Mouse (Mus musculus): ENCODE measurements around the gene Trim80. TPM values are rescaled to one million over a fixed set of nuclear protein-coding genes. Genes with fewer than 3 reads are reported as not detected.
A peak's percentile ranks its signal among the peaks of the same experiment; 100 is the strongest.

Gene Trim80
- polyA plus RNA-seq, 1 experiment from 2014 or later: not detected

- POLR2A ChIA-PET: interaction anchor here (0.6 to 0.9 kb wide), 2 partner anchors 27 to 42 kb away, joined by 3 read pairs; no protein-coding TSS in a partner anchor
- no peaks in the 10 kb centered on the region for H3K27me3 ChIP-seq
- DNase-seq (ENCODE audit: low read depth, low spot score) (no peak), ATAC-seq (no peak)
- TF ChIP-seq CTCF (IDR thresholded peaks at IDR 0.05): no peak
- in situ Hi-C loops (cut with MboI; ENCODE audit: low pct_unique_long_range_greater_than_20kb): no loop called here
- CTCF ChIA-PET: no interaction called here
Observed at GRCm38 (mm10) chr11:115408266-115408920, 32.0 kb upstream of the Trim80 start.

- CTCF ChIA-PET: no interaction called here
- in situ Hi-C loops (cut with MboI; ENCODE audit: low pct_unique_long_range_greater_than_20kb): no loop called here
- no peak for DNase-seq (ENCODE audit: low read depth, low spot score)
- TF ChIP-seq CTCF (IDR thresholded peaks at IDR 0.05): no peak
- no peaks in the 10 kb centered on the region for H3K27me3 ChIP-seq
- POLR2A ChIA-PET: no interaction called here
- no peak for ATAC-seq
Observed at GRCm38 (mm10) chr11:115409556-115409955, 30.8 kb upstream of the Trim80 start.

GRCm38 (mm10) chr11:115419531-115420237 is 20.7 kb upstream of the Trim80 start, which contains the start of the genes Atp5h and Kctd2:
Gene Atp5h, minus strand, starts transcription at chr11:115419962.
Gene Kctd2, plus strand, starts transcription at chr11:115420128.
- ATAC-seq (peak; percentile 84), DNase-seq (ENCODE audit: low read depth, low spot score) (peak; percentile 85)
- ChIA-PET POLR2A (interaction anchor here (0.9 to 1.2 kb wide), 4 partner anchors 8 to 34 kb away, joined by 3 read pairs; no protein-coding TSS in a partner anchor), CTCF (no interaction called here)
- in situ Hi-C loops (cut with MboI; ENCODE audit: low pct_unique_long_range_greater_than_20kb): no loop called here
- no peaks in the 10 kb centered on the region for H3K27me3 ChIP-seq
- TF ChIP-seq CTCF (IDR thresholded peaks at IDR 0.05): no peak

GRCm38 (mm10) chr11:115420336-115421190 is 19.8 kb upstream of the Trim80 start:
- ATAC-seq (peak; percentile 29), DNase-seq (ENCODE audit: low read depth, low spot score) (no peak)
- CTCF ChIA-PET: no interaction called here
- POLR2A ChIA-PET: interaction anchor here (1.0 to 1.2 kb wide), 3 partner anchors 29 to 39 kb away, joined by 3 read pairs; partner anchors contain the start of gene Cdr2l
- no peaks in the 10 kb centered on the region for H3K27me3 ChIP-seq
- in situ Hi-C loops (cut with MboI; ENCODE audit: low pct_unique_long_range_greater_than_20kb): no loop called here
- no peak for TF ChIP-seq CTCF (IDR thresholded peaks at IDR 0.05)

GRCm38 (mm10) chr11:115421328-115421727 is 19.0 kb upstream of the Trim80 start:
- no peak for ATAC-seq
- no peak for TF ChIP-seq CTCF (IDR thresholded peaks at IDR 0.05)
- DNase-seq (ENCODE audit: low read depth, low spot score): no peak
- CTCF ChIA-PET: no interaction called here
- H3K27me3 ChIP-seq: no peaks in the 10 kb centered on the region
- in situ Hi-C loops (cut with MboI; ENCODE audit: low pct_unique_long_range_greater_than_20kb): no loop called here
- POLR2A ChIA-PET: interaction anchor here (1.0 kb wide), 1 partner anchor 39 kb away, joined by 3 read pairs; the partner anchor contains the start of gene Cdr2l

- in situ Hi-C loops (cut with MboI; ENCODE audit: low pct_unique_long_range_greater_than_20kb): no loop called here
- ChIA-PET POLR2A (interaction anchor here (1.0 kb wide), 1 partner anchor 40 kb away, joined by 3 read pairs; the partner anchor contains the start of gene Cdr2l), CTCF (no interaction called here)
- ATAC-seq (no peak), DNase-seq (ENCODE audit: low read depth, low spot score) (no peak)
- no peak for TF ChIP-seq CTCF (IDR thresholded peaks at IDR 0.05)
- H3K27me3 ChIP-seq: no peaks in the 10 kb centered on the region
Observed at GRCm38 (mm10) chr11:115421972-115422371, 18.4 kb upstream of the Trim80 start.

- in situ Hi-C loops (cut with MboI; ENCODE audit: low pct_unique_long_range_greater_than_20kb): no loop called here
- DNase-seq (ENCODE audit: low read depth, low spot score): no peak
- ATAC-seq: no peak
- no peak for TF ChIP-seq CTCF (IDR thresholded peaks at IDR 0.05)
- POLR2A ChIA-PET: interaction anchor here (0.6 kb wide), 1 partner anchor 65 kb away, joined by 3 read pairs; no protein-coding TSS in a partner anchor
- no peaks in the 10 kb centered on the region for H3K27me3 ChIP-seq
- CTCF ChIA-PET: no interaction called here
Observed at GRCm38 (mm10) chr11:115423091-115423490, 17.3 kb upstream of the Trim80 start.

GRCm38 (mm10) chr11:115424666-115425065 is 15.7 kb upstream of the Trim80 start:
- DNase-seq (ENCODE audit: low read depth, low spot score) (no peak), ATAC-seq (no peak)
- in situ Hi-C loops (cut with MboI; ENCODE audit: low pct_unique_long_range_greater_than_20kb): no loop called here
- no peaks in the 10 kb centered on the region for H3K27me3 ChIP-seq
- ChIA-PET CTCF (no interaction called here), POLR2A (interaction anchor here (1.1 kb wide), 1 partner anchor 11 kb away, joined by 4 read pairs; no protein-coding TSS in a partner anchor)
- no peak for TF ChIP-seq CTCF (IDR thresholded peaks at IDR 0.05)

- ChIA-PET POLR2A (interaction anchor here (0.7 kb wide), 1 partner anchor 27 kb away, joined by 5 read pairs; no protein-coding TSS in a partner anchor), CTCF (interaction anchor here (1.6 to 3.6 kb wide), 5 partner anchors 35 to 49 kb away, joined by 3 to 14 read pairs (median 5); partner anchors contain the start of genes Armc7 and Slc16a5)
- no peaks in the 10 kb centered on the region for H3K27me3 ChIP-seq
- no peak for TF ChIP-seq CTCF (IDR thresholded peaks at IDR 0.05)
- no peak for ATAC-seq
- no peak for DNase-seq (ENCODE audit: low read depth, low spot score)
- in situ Hi-C loops (cut with MboI; ENCODE audit: low pct_unique_long_range_greater_than_20kb): no loop called here
Observed at GRCm38 (mm10) chr11:115425671-115426070, 14.7 kb upstream of the Trim80 start.

All from Patski (cell line).